Mouse (Mus musculus) C2C12 (cell line): Measurements from ENCODE around the gene Lhx6.

ENCODE experiments used
- CEBPB ChIP-seq: IDR thresholded peaks from one replicate; pipeline ENCODE4 v1.6.1; 2011; ENCODE audit warnings: low read depth, mild to moderate bottlenecking, control low read depth, moderate library complexity
- CTCF ChIP-seq: IDR thresholded peaks from one replicate; pipeline ENCODE4 v1.5.1; 2011; ENCODE audit not compliant: control insufficient read depth, insufficient read depth, insufficient read length
- FOSL1 ChIP-seq: IDR thresholded peaks from one replicate; pipeline ENCODE4 v1.8.0; 2011; ENCODE audit warnings: mild to moderate bottlenecking, low read length; ENCODE audit not compliant: poor library complexity, insufficient read depth, severe bottlenecking
- MAX ChIP-seq: IDR thresholded peaks from one replicate; pipeline ENCODE4 v1.6.1; 2011; ENCODE audit warnings: mild to moderate bottlenecking, control low read depth
- MYOD1 ChIP-seq: IDR thresholded peaks from one replicate; pipeline ENCODE4 v1.6.1; 2011; ENCODE audit warnings: low read depth; ENCODE audit not compliant: control insufficient read depth, insufficient read length
- MYOG ChIP-seq: IDR thresholded peaks from one replicate; pipeline ENCODE4 v1.6.1; 2011; ENCODE audit not compliant: control insufficient read depth, insufficient read length; ENCODE audit errors: extremely low read depth
- USF1 ChIP-seq: IDR thresholded peaks from one replicate; pipeline ENCODE4 v1.6.1; 2011; ENCODE audit warnings: low read depth, mild to moderate bottlenecking, control low read depth, moderate library complexity

DNA sequence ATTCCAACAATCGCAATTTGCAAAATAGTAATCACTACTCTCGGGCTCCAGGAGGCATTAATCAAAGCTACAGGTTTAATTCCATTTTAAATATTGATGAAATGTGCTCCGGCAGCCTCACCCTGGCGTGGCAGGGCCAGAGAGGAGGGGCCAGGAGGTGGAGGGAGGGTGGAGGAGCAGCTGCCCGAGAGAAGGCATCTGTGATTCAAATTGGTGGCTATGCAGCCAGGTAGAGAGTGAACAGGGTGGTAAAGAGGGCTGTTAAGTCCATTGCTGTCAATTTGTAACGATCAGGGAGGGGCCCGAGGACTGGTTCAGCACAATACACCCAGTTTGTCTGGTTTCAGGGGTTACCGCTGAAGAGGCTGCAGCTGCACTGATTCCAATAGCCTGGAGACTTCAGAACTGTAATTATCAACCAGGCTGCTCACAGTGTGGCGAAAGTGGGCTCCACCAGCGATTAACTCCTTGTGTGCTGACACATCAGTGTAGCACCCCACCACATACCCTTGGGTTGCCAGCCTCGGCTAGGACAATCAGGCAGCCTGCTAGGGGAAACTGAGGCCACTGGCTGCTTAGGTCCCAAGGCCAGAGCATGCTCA is 27.9 kb downstream of the Lhx6 start:
- no peak for TF ChIP-seq MYOD1
- no peak for TF ChIP-seq CTCF
- no peak for TF ChIP-seq FOSL1
- TF ChIP-seq USF1 = no peak
- no peak for TF ChIP-seq CEBPB
- TF ChIP-seq MAX = no peak
- no peak for TF ChIP-seq MYOG
